Mouse (Mus musculus) liver, embryonic 11.5 days (tissue): ENCODE data around the gene Clic1. TPM values are rescaled to one million over a fixed set of nuclear protein-coding genes. Genes with fewer than 3 reads are reported as not detected.
"Not testable (repeated sequence)": the region's sequence is repeated elsewhere in the genome, so short reads cannot be mapped to it uniquely, and the experiment has no call there.

Experiments
- ATAC-seq: fragments of 200-750 bp; cut with Nextera tagmentation; replicated peaks from 2 replicates; pipeline ENCODE4 v1.8.0; 2017; ENCODE audit warnings: moderate number of reproducible peaks, mild to moderate bottlenecking, moderate TSS enrichment, moderate library complexity; ENCODE audit not compliant: low FRiP score
- DNase-seq: peaks from one replicate; pipeline ENCODE4 v3.0.0-alpha.2; 2017; ENCODE audit warnings: low spot score
- H3K27ac ChIP-seq: fragments of 300-500 bp; sonication (generic); 2 replicates; pipeline ENCODE4 v1.5.1; 2014; ENCODE audit warnings: mild to moderate bottlenecking, low read depth, low read length, control low read depth
- H3K27me3 ChIP-seq: fragments of 300-500 bp; sonication (generic); replicated peaks from 2 replicates; pipeline ENCODE4 v1.6.1; 2014; ENCODE audit warnings: low read length, mixed read lengths; ENCODE audit not compliant: control insufficient read depth, insufficient read depth
- H3K36me3 ChIP-seq: fragments of 300-500 bp; sonication (generic); 2 replicates; pipeline ENCODE4 v1.6.1; 2014; ENCODE audit warnings: mild to moderate bottlenecking, low read length, moderate library complexity, mixed read lengths; ENCODE audit not compliant: control insufficient read depth, insufficient read depth
- H3K4me1 ChIP-seq: fragments of 300-500 bp; sonication (generic); replicated peaks from 2 replicates; pipeline ENCODE4 v1.6.1; 2014; ENCODE audit warnings: low read length, mixed read lengths; ENCODE audit not compliant: control insufficient read depth, insufficient read depth
- H3K4me2 ChIP-seq: fragments of 300-500 bp; sonication (generic); 2 replicates; pipeline ENCODE4 v1.6.1; 2014; ENCODE audit warnings: mild to moderate bottlenecking, control low read depth, moderate library complexity
- H3K4me3 ChIP-seq: fragments of 300-500 bp; sonication (generic); 2 replicates; pipeline ENCODE4 v1.5.1; 2014; ENCODE audit warnings: low read depth, low read length, control low read depth
- H3K9ac ChIP-seq: fragments of 300-500 bp; sonication (generic); 2 replicates; pipeline ENCODE4 v1.6.1; 2014; ENCODE audit warnings: low read depth, low read length, control low read depth
- H3K9me3 ChIP-seq: fragments of 300-500 bp; sonication (generic); 2 replicates; pipeline ENCODE4 v1.6.1; 2016; ENCODE audit warnings: low read length, inconsistent platforms, mixed read lengths; ENCODE audit not compliant: control insufficient read depth
- WGBS: fragments of 180-500 bp; shearing (Covaris S2); extraction: QIAGEN DNeasy Blood & Tissue Kit; methylation state at CpG from one replicate; pipeline ENCODE4 v1.1.7; 2014; 5-methylcytosine and 5-hydroxymethylcytosine counted together
- polyA plus RNA-seq: library from polyadenylated mRNA; unstranded; fragments of >200 nt; fragmentation: Nextera tagmentation; extraction: Ambion mirVana; gene quantifications from 2 replicates; pipeline ENCODE4 v1.2.1, GENCODE M21; 2014

Clic1 gene
- polyA plus RNA-seq, 1 experiment from 2014 or later, result 118 TPM

- ATAC-seq, result no peak
- Histone ChIP-seq H3K4me1 (peaks cover 28% of the 10 kb centered on the region), H3K9me3 (no peaks in the 10 kb centered on the region), H3K4me3 (no peak overlapping the region), H3K27me3 (no peaks in the 10 kb centered on the region), H3K36me3 (no peaks in the 10 kb centered on the region), H3K9ac (no peak overlapping the region), H3K4me2 (no peak overlapping the region), H3K27ac (no peak overlapping the region)
- 91% methylated on average over 11 of the region's 11 CpGs for WGBS
- no peak for DNase-seq
Observed at GRCm38 (mm10) chr17:35031272-35031671, 18.5 kb upstream of the Clic1 start.

- no peaks in the 10 kb centered on the region for H3K9me3 ChIP-seq
- H3K36me3 ChIP-seq, result no peaks in the 10 kb centered on the region
- no peaks in the 10 kb centered on the region for H3K27me3 ChIP-seq
- no peak; the same call in 1 of the 2 replicates for ATAC-seq
- peaks cover 24% of the 10 kb centered on the region for H3K4me1 ChIP-seq
- no peak overlapping the region for H3K27ac ChIP-seq
- no peak overlapping the region for H3K4me2 ChIP-seq
- no peak overlapping the region for H3K9ac ChIP-seq
- H3K4me3 ChIP-seq, result no peak overlapping the region
- DNase-seq, result no peak
- WGBS, result 74% methylated on average over 7 of the region's 7 CpGs
Observed at GRCm38 (mm10) chr17:35031880-35032279, 17.9 kb upstream of the Clic1 start.

- no peak for ATAC-seq
- peaks cover 21% of the 10 kb centered on the region for H3K4me1 ChIP-seq
- H3K9ac ChIP-seq, result no peak overlapping the region
- H3K9me3 ChIP-seq, result no peaks in the 10 kb centered on the region
- no peak overlapping the region for H3K27ac ChIP-seq
- DNase-seq, result no peak
- no peaks in the 10 kb centered on the region for H3K36me3 ChIP-seq
- no peaks in the 10 kb centered on the region for H3K27me3 ChIP-seq
- no peak overlapping the region for H3K4me3 ChIP-seq
- 70% methylated on average over 8 of the region's 8 CpGs for WGBS
- H3K4me2 ChIP-seq, result no peak overlapping the region
Observed at GRCm38 (mm10) chr17:35032323-35032870, 17.4 kb upstream of the Clic1 start.

GRCm38 (mm10) chr17:35033703-35034102 is 16.1 kb upstream of the Clic1 start:
- not testable (repeated sequence) for ATAC-seq, DNase-seq
- 71% methylated on average over 1 of the region's 1 CpGs for WGBS

GRCm38 (mm10) chr17:35034896-35035295 is 14.9 kb upstream of the Clic1 start:
- 68% methylated on average over 6 of the region's 6 CpGs for WGBS
- Histone ChIP-seq H3K27ac (no peak overlapping the region; the same call in 1 of the 2 replicates), H3K27me3 (no peaks in the 10 kb centered on the region), H3K9ac (no peak overlapping the region), H3K4me2 (no peak overlapping the region), H3K4me1 (peaks cover 5% of the 10 kb centered on the region), H3K4me3 (no peak overlapping the region), H3K9me3 (no peaks in the 10 kb centered on the region), H3K36me3 (no peaks in the 10 kb centered on the region)
- no peak for ATAC-seq
- no peak for DNase-seq

More at GRCm38 (mm10) chr17:35033703-35034102, 16.1 kb upstream of the Clic1 start:
- not testable (repeated sequence) for H3K9me3 ChIP-seq, H3K9ac ChIP-seq, H3K36me3 ChIP-seq, H3K27ac ChIP-seq, H3K4me3 ChIP-seq, H3K27me3 ChIP-seq, H3K4me2 ChIP-seq
- H3K4me1 ChIP-seq, result peaks cover 11% of the 10 kb centered on the region

GRCm38 (mm10) chr17:35039121-35039873 is 10.5 kb upstream of the Clic1 start:
- ATAC-seq, result no peak
- Histone ChIP-seq H3K27me3 (no peaks in the 10 kb centered on the region), H3K36me3 (no peaks in the 10 kb centered on the region), H3K4me2 (no peak overlapping the region), H3K9ac (no peak overlapping the region), H3K9me3 (no peaks in the 10 kb centered on the region), H3K4me3 (no peak overlapping the region), H3K27ac (no peak overlapping the region), H3K4me1 (peaks cover 18% of the 10 kb centered on the region)
- 81% methylated on average over 11 of the region's 11 CpGs for WGBS
- DNase-seq, result no peak

GRCm38 (mm10) chr17:35043794-35044193 is 6.0 kb upstream of the Clic1 start:
- no peaks in the 10 kb centered on the region for H3K9me3 ChIP-seq
- H3K36me3 ChIP-seq, result no peaks in the 10 kb centered on the region
- DNase-seq (no peak), ATAC-seq (no peak)
- H3K4me2 ChIP-seq, result peak overlapping the region; percentile 11; the same call in 1 of the 2 replicates
- peaks cover 51% of the 10 kb centered on the region for H3K4me1 ChIP-seq
- WGBS, result 83% methylated on average over 4 of the region's 4 CpGs
- H3K9ac ChIP-seq, result no peak overlapping the region
- peak overlapping the region; percentile 58; the same call in 1 of the 2 replicates for H3K27ac ChIP-seq
- H3K27me3 ChIP-seq, result no peaks in the 10 kb centered on the region
- H3K4me3 ChIP-seq, result no peak overlapping the region

GRCm38 (mm10) chr17:35044904-35045806 is 4.6 kb upstream of the Clic1 start:
- H3K27ac ChIP-seq, result peak overlapping the region; percentile 96

More at GRCm38 (mm10) chr17:35044904-35045806, 4.6 kb upstream of the Clic1 start:
- peaks cover 58% of the 10 kb centered on the region for H3K4me1 ChIP-seq
- no peaks in the 10 kb centered on the region for H3K36me3 ChIP-seq
- ATAC-seq (peak; percentile 38), DNase-seq (no peak)
- WGBS, result 41% methylated on average over 7 of the region's 7 CpGs
- H3K4me3 ChIP-seq, result peak overlapping the region; percentile 72
- peak overlapping the region; percentile 93 for H3K9ac ChIP-seq
- H3K4me2 ChIP-seq, result peak overlapping the region; percentile 99
- no peaks in the 10 kb centered on the region for H3K27me3 ChIP-seq
- no peaks in the 10 kb centered on the region for H3K9me3 ChIP-seq
